Mouse (Mus musculus): ENCODE measurements around the gene Tab1.

DNA sequence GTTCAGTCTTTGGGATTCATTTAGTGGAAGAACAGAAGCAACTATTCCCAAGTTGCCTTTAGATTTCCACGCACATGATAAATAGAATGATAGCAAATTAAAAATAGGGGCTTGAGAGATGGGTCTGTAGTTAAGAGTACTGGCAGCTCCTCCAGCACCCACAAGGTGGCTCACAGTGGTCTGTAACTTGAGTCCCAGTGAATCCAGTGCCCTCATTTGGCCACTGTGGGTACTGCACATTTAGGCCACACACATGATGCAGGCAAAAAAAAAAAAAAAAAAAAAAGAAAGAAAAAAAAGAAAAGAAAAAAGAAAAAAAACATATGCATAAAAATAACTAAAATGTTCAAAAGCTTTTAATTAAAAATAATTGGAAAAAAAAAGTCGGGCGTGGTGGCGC is 44.3 kb upstream of the Tab1 start:
- TF ChIP-seq CTCF (IDR thresholded peaks at IDR 0.05; ENCODE audit: control insufficient read depth, insufficient read depth, insufficient replicate concordance, low read depth, low read length) (peak; percentile 76; the same call in 1 of the 2 replicates), POLR2A (IDR thresholded peaks at IDR 0.05; ENCODE audit: control insufficient read depth, low read depth, low read length) (no peak)

Measured in testis, adult 2 months (tissue).